Mouse (Mus musculus): Measurements from ENCODE around the gene Ostm1. TPM values are rescaled to one million over a fixed set of nuclear protein-coding genes. Genes with fewer than 3 reads are reported as not detected.

The Ostm1 gene
- polyA plus RNA-seq, 1 experiment from 2014 or later, result 27.1 TPM

GRCm38 (mm10) chr10:42679586-42679985 is 96.0 kb downstream of the Ostm1 start:
- Histone ChIP-seq H3K4me1 (ENCODE audit: control insufficient read depth, insufficient read depth, low read length) (0 out of 2 replicates have a peak, but pooled peaks cover 4% of the 10 kb centered on the region), H3K9me3 (replicated peaks; ENCODE audit: control insufficient read depth, low read length) (no peaks in the 10 kb centered on the region), H3K9ac (ENCODE audit: low read depth, low read length) (peak overlapping the region; percentile 74; the same call in 1 of the 2 replicates), H3K36me3 (ENCODE audit: control insufficient read depth, insufficient read depth, low read length) (peaks cover 3% of the 10 kb centered on the region), H3K27me3 (ENCODE audit: control insufficient read depth, insufficient read depth, low read length) (no peaks in the 10 kb centered on the region), H3K4me2 (peak overlapping the region; percentile 67), H3K27ac (ENCODE audit: low read depth, low read length) (no peak overlapping the region), H3K4me3 (ENCODE audit: low read depth, low read length) (peak overlapping the region; percentile 94)
- no peak for ATAC-seq (replicated peaks; ENCODE audit: insufficient number of reproducible peaks, low FRiP score, low TSS enrichment)
- WGBS (ENCODE audit: insufficient replicate concordance), result 10% methylated on average over 10 of the region's 10 CpGs

GRCm38 (mm10) chr10:42680582-42681001 is 97.0 kb downstream of the Ostm1 start:
- no peak overlapping the region for H3K9ac ChIP-seq (ENCODE audit: low read depth, low read length)
- peak overlapping the region; percentile 67 for H3K4me2 ChIP-seq
- no peak overlapping the region for H3K27ac ChIP-seq (ENCODE audit: low read depth, low read length)
- 0 out of 2 replicates have a peak, but pooled peaks have one; percentile 12 for ATAC-seq (replicated peaks; ENCODE audit: insufficient number of reproducible peaks, low FRiP score, low TSS enrichment)
- no peaks in the 10 kb centered on the region for H3K27me3 ChIP-seq (ENCODE audit: control insufficient read depth, insufficient read depth, low read length)
- 5% methylated on average over 6 of the region's 6 CpGs for WGBS (ENCODE audit: insufficient replicate concordance)
- H3K4me1 ChIP-seq (ENCODE audit: control insufficient read depth, insufficient read depth, low read length), result 0 out of 2 replicates have a peak, but pooled peaks cover 4% of the 10 kb centered on the region
- peaks cover 3% of the 10 kb centered on the region for H3K36me3 ChIP-seq (ENCODE audit: control insufficient read depth, insufficient read depth, low read length)
- H3K9me3 ChIP-seq (replicated peaks; ENCODE audit: control insufficient read depth, low read length), result no peaks in the 10 kb centered on the region
- 0 out of 2 replicates have a peak overlapping the region, but pooled peaks have one; percentile 10 for H3K4me3 ChIP-seq (ENCODE audit: low read depth, low read length)

GRCm38 (mm10) chr10:42682421-42682820 is 98.8 kb downstream of the Ostm1 start:
- WGBS (ENCODE audit: insufficient replicate concordance), result 84% methylated on average over 8 of the region's 8 CpGs
- Histone ChIP-seq H3K9me3 (replicated peaks; ENCODE audit: control insufficient read depth, low read length) (no peaks in the 10 kb centered on the region), H3K4me2 (no peak overlapping the region)

GRCm38 (mm10) chr10:42687873-42688272 is 104.3 kb downstream of the Ostm1 start:
- H3K4me2 ChIP-seq, result no peak overlapping the region
- no peak overlapping the region for H3K9ac ChIP-seq (ENCODE audit: low read depth, low read length)
- 81% methylated on average over 5 of the region's 5 CpGs for WGBS (ENCODE audit: insufficient replicate concordance)
- H3K27me3 ChIP-seq (ENCODE audit: control insufficient read depth, insufficient read depth, low read length), result no peaks in the 10 kb centered on the region
- H3K27ac ChIP-seq (ENCODE audit: low read depth, low read length), result no peak overlapping the region
- no peak overlapping the region for H3K4me3 ChIP-seq (ENCODE audit: low read depth, low read length)
- H3K4me1 ChIP-seq (ENCODE audit: control insufficient read depth, insufficient read depth, low read length), result no peaks in the 10 kb centered on the region
- no peak for ATAC-seq (replicated peaks; ENCODE audit: insufficient number of reproducible peaks, low FRiP score, low TSS enrichment)
- no peaks in the 10 kb centered on the region for H3K9me3 ChIP-seq (replicated peaks; ENCODE audit: control insufficient read depth, low read length)
- peaks cover 3% of the 10 kb centered on the region for H3K36me3 ChIP-seq (ENCODE audit: control insufficient read depth, insufficient read depth, low read length)

More at GRCm38 (mm10) chr10:42682421-42682820, 98.8 kb downstream of the Ostm1 start:
- Histone ChIP-seq H3K4me1 (ENCODE audit: control insufficient read depth, insufficient read depth, low read length) (0 out of 2 replicates have a peak, but pooled peaks cover 4% of the 10 kb centered on the region), H3K27ac (ENCODE audit: low read depth, low read length) (no peak overlapping the region), H3K36me3 (ENCODE audit: control insufficient read depth, insufficient read depth, low read length) (peaks cover 3% of the 10 kb centered on the region), H3K9ac (ENCODE audit: low read depth, low read length) (no peak overlapping the region), H3K27me3 (ENCODE audit: control insufficient read depth, insufficient read depth, low read length) (no peaks in the 10 kb centered on the region), H3K4me3 (ENCODE audit: low read depth, low read length) (no peak overlapping the region)
- no peak for ATAC-seq (replicated peaks; ENCODE audit: insufficient number of reproducible peaks, low FRiP score, low TSS enrichment)

- H3K4me2 ChIP-seq, result no peak overlapping the region
- no peak overlapping the region for H3K27ac ChIP-seq (ENCODE audit: low read depth, low read length)
- no peak overlapping the region for H3K9ac ChIP-seq (ENCODE audit: low read depth, low read length)
- no peaks in the 10 kb centered on the region for H3K9me3 ChIP-seq (replicated peaks; ENCODE audit: control insufficient read depth, low read length)
- 72% methylated on average over 1 of the region's 1 CpGs for WGBS (ENCODE audit: insufficient replicate concordance)
- ATAC-seq (replicated peaks; ENCODE audit: insufficient number of reproducible peaks, low FRiP score, low TSS enrichment), result no peak
- no peaks in the 10 kb centered on the region for H3K4me1 ChIP-seq (ENCODE audit: control insufficient read depth, insufficient read depth, low read length)
- H3K36me3 ChIP-seq (ENCODE audit: control insufficient read depth, insufficient read depth, low read length), result no peaks in the 10 kb centered on the region
- H3K4me3 ChIP-seq (ENCODE audit: low read depth, low read length), result no peak overlapping the region
- H3K27me3 ChIP-seq (ENCODE audit: control insufficient read depth, insufficient read depth, low read length), result no peaks in the 10 kb centered on the region
Observed at GRCm38 (mm10) chr10:42689694-42690093, 106.1 kb downstream of the Ostm1 start.

GRCm38 (mm10) chr10:42690233-42691028 is 106.8 kb downstream of the Ostm1 start:
- H3K36me3 ChIP-seq (ENCODE audit: control insufficient read depth, insufficient read depth, low read length), result no peaks in the 10 kb centered on the region
- 66% methylated on average over 17 of the region's 17 CpGs for WGBS (ENCODE audit: insufficient replicate concordance)
- H3K9me3 ChIP-seq (replicated peaks; ENCODE audit: control insufficient read depth, low read length), result no peaks in the 10 kb centered on the region
- no peak for ATAC-seq (replicated peaks; ENCODE audit: insufficient number of reproducible peaks, low FRiP score, low TSS enrichment)
- no peak overlapping the region for H3K4me3 ChIP-seq (ENCODE audit: low read depth, low read length)
- no peak overlapping the region for H3K4me2 ChIP-seq
- no peaks in the 10 kb centered on the region for H3K4me1 ChIP-seq (ENCODE audit: control insufficient read depth, insufficient read depth, low read length)
- no peaks in the 10 kb centered on the region for H3K27me3 ChIP-seq (ENCODE audit: control insufficient read depth, insufficient read depth, low read length)
- H3K9ac ChIP-seq (ENCODE audit: low read depth, low read length), result no peak overlapping the region
- no peak overlapping the region for H3K27ac ChIP-seq (ENCODE audit: low read depth, low read length)

- no peak for ATAC-seq (replicated peaks; ENCODE audit: insufficient number of reproducible peaks, low FRiP score, low TSS enrichment)
- H3K9me3 ChIP-seq (replicated peaks; ENCODE audit: control insufficient read depth, low read length), result no peaks in the 10 kb centered on the region
- no peaks in the 10 kb centered on the region for H3K4me1 ChIP-seq (ENCODE audit: control insufficient read depth, insufficient read depth, low read length)
- no peak overlapping the region for H3K9ac ChIP-seq (ENCODE audit: low read depth, low read length)
- H3K27me3 ChIP-seq (ENCODE audit: control insufficient read depth, insufficient read depth, low read length), result no peaks in the 10 kb centered on the region
- 85% methylated on average over 2 of the region's 2 CpGs for WGBS (ENCODE audit: insufficient replicate concordance)
- no peak overlapping the region for H3K27ac ChIP-seq (ENCODE audit: low read depth, low read length)
- H3K4me3 ChIP-seq (ENCODE audit: low read depth, low read length), result no peak overlapping the region
- no peaks in the 10 kb centered on the region for H3K36me3 ChIP-seq (ENCODE audit: control insufficient read depth, insufficient read depth, low read length)
- H3K4me2 ChIP-seq, result no peak overlapping the region
Observed at GRCm38 (mm10) chr10:42691051-42691450, 107.4 kb downstream of the Ostm1 start.

GRCm38 (mm10) chr10:42692095-42692494 is 108.5 kb downstream of the Ostm1 start:
- no peak overlapping the region for H3K4me2 ChIP-seq
- H3K9me3 ChIP-seq (replicated peaks; ENCODE audit: control insufficient read depth, low read length), result no peaks in the 10 kb centered on the region
- H3K4me3 ChIP-seq (ENCODE audit: low read depth, low read length), result no peak overlapping the region
- no peak overlapping the region for H3K9ac ChIP-seq (ENCODE audit: low read depth, low read length)
- no peaks in the 10 kb centered on the region for H3K4me1 ChIP-seq (ENCODE audit: control insufficient read depth, insufficient read depth, low read length)
- 76% methylated on average over 2 of the region's 2 CpGs for WGBS (ENCODE audit: insufficient replicate concordance)
- H3K27ac ChIP-seq (ENCODE audit: low read depth, low read length), result no peak overlapping the region
- H3K36me3 ChIP-seq (ENCODE audit: control insufficient read depth, insufficient read depth, low read length), result no peaks in the 10 kb centered on the region
- H3K27me3 ChIP-seq (ENCODE audit: control insufficient read depth, insufficient read depth, low read length), result no peaks in the 10 kb centered on the region
- ATAC-seq (replicated peaks; ENCODE audit: insufficient number of reproducible peaks, low FRiP score, low TSS enrichment), result no peak

GRCm38 (mm10) chr10:42692794-42693193 is 109.2 kb downstream of the Ostm1 start:
- Histone ChIP-seq H3K9me3 (replicated peaks; ENCODE audit: control insufficient read depth, low read length) (no peaks in the 10 kb centered on the region), H3K36me3 (ENCODE audit: control insufficient read depth, insufficient read depth, low read length) (no peaks in the 10 kb centered on the region), H3K4me1 (ENCODE audit: control insufficient read depth, insufficient read depth, low read length) (no peaks in the 10 kb centered on the region), H3K4me2 (no peak overlapping the region), H3K27ac (ENCODE audit: low read depth, low read length) (no peak overlapping the region), H3K9ac (ENCODE audit: low read depth, low read length) (no peak overlapping the region), H3K4me3 (ENCODE audit: low read depth, low read length) (no peak overlapping the region), H3K27me3 (ENCODE audit: control insufficient read depth, insufficient read depth, low read length) (no peaks in the 10 kb centered on the region)
- no peak for ATAC-seq (replicated peaks; ENCODE audit: insufficient number of reproducible peaks, low FRiP score, low TSS enrichment)
